Mouse (Mus musculus): ENCODE results near the gene Gipc3.

Gipc3 gene

GRCm38 (mm10) chr10:81367207-81367495 is 24.1 kb upstream of the Gipc3 start:
- DNase-seq (ENCODE audit: low read depth, low spot score) = no peak

- DNase-seq (ENCODE audit: low read depth, low spot score) = no peak
These were observed 23.6 kb upstream of the Gipc3 start for GRCm38 (mm10) chr10:81366477-81367206.

GRCm38 (mm10) chr10:81365672-81366476 is 22.8 kb upstream of the Gipc3 start, which contains the start of gene 4930404N11Rik:
4930404N11Rik (minus strand) TSS chr10:81365816.
- peak; percentile 31 for DNase-seq (ENCODE audit: low read depth, low spot score)

GRCm38 (mm10) chr10:81365073-81365472 is 22.0 kb upstream of the Gipc3 start:
- no peak for DNase-seq (ENCODE audit: low read depth, low spot score)

- no peak for DNase-seq (ENCODE audit: low read depth, low spot score)
These were observed 21.6 kb upstream of the Gipc3 start for GRCm38 (mm10) chr10:81364666-81365065.

- no peak for DNase-seq (ENCODE audit: low read depth, low spot score)
These were observed 20.6 kb upstream of the Gipc3 start for GRCm38 (mm10) chr10:81363436-81364346.

- DNase-seq (ENCODE audit: low read depth, low spot score) = no peak
These were observed 19.4 kb upstream of the Gipc3 start for GRCm38 (mm10) chr10:81362336-81362949.

GRCm38 (mm10) chr10:81360721-81361120 is 17.7 kb upstream of the Gipc3 start:
- no peak for DNase-seq (ENCODE audit: low read depth, low spot score)

- DNase-seq (ENCODE audit: low read depth, low spot score) = no peak
These were observed 15.8 kb upstream of the Gipc3 start for GRCm38 (mm10) chr10:81358841-81359240.

GRCm38 (mm10) chr10:81358209-81358608 is 15.1 kb upstream of the Gipc3 start:
- no peak for DNase-seq (ENCODE audit: low read depth, low spot score)

GRCm38 (mm10) chr10:81356991-81357844 is 14.2 kb upstream of the Gipc3 start, which contains the start of gene Mfsd12:
Mfsd12 (plus strand) TSS chr10:81357491.
- peak; percentile 95 for DNase-seq (ENCODE audit: low read depth, low spot score)

GRCm38 (mm10) chr10:81356352-81356990 is 13.4 kb upstream of the Gipc3 start:
- DNase-seq (ENCODE audit: low read depth, low spot score) = peak; percentile 87

GRCm38 (mm10) chr10:81355533-81355932 is 12.5 kb upstream of the Gipc3 start:
- no peak for DNase-seq (ENCODE audit: low read depth, low spot score)

GRCm38 (mm10) chr10:81354738-81355477 is 11.8 kb upstream of the Gipc3 start:
- DNase-seq (ENCODE audit: low read depth, low spot score) = no peak

GRCm38 (mm10) chr10:81351678-81352291 is 8.7 kb upstream of the Gipc3 start:
- DNase-seq (ENCODE audit: low read depth, low spot score) = peak; percentile 89

GRCm38 (mm10) chr10:81350351-81351063 is 7.4 kb upstream of the Gipc3 start, which contains the start of gene Hmg20b:
Hmg20b (minus strand) TSS chr10:81350480.
- peak; percentile 100 for DNase-seq (ENCODE audit: low read depth, low spot score)

GRCm38 (mm10) chr10:81349961-81350350 is 6.9 kb upstream of the Gipc3 start:
- no peak for DNase-seq (ENCODE audit: low read depth, low spot score)

GRCm38 (mm10) chr10:81349146-81349545 is 6.1 kb upstream of the Gipc3 start:
- peak; percentile 70 for DNase-seq (ENCODE audit: low read depth, low spot score)
